Mouse (Mus musculus): ENCODE results near the gene Smarca4. TPM values are rescaled to one million over a fixed set of nuclear protein-coding genes. Genes with fewer than 3 reads are reported as not detected.
A peak's percentile ranks its signal among the peaks of the same experiment; 100 is the strongest.
"Not testable (repeated sequence)": the region's sequence is repeated elsewhere in the genome, so short reads cannot be mapped to it uniquely, and the experiment has no call there.

The Smarca4 gene
- total RNA-seq, 2 experiments from 2014 or later = 113 to 121 TPM

DNA sequence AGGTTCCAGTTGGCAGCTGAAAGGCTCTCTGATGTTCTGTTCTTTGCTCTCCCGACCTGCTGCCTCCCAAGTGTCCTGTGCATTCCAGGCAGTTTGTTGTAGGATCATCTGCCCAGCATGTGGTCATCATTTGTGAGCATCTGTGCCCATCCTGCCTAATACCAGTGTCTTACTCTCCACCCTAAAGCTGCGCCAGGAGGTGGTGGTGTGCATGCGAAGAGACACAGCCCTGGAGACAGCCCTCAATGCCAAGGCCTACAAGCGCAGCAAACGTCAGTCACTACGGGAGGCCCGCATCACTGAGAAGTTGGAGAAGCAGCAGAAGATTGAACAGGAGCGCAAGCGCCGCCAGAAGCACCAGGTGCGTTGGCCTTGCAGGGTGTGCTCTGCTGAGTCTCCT lies 23.1 kb downstream of the Smarca4 start:
- no peak for DNase-seq (ENCODE audit: low spot score in 2 of 2)
- intact Hi-C loops (cut with DNase I) = no loop called here

GRCm38 (mm10) chr9:21646366-21646765 lies 30.4 kb downstream of the Smarca4 start:
- no peak for DNase-seq (ENCODE audit: low spot score in 2 of 2)
- intact Hi-C loops (cut with DNase I) = no loop called here

DNA sequence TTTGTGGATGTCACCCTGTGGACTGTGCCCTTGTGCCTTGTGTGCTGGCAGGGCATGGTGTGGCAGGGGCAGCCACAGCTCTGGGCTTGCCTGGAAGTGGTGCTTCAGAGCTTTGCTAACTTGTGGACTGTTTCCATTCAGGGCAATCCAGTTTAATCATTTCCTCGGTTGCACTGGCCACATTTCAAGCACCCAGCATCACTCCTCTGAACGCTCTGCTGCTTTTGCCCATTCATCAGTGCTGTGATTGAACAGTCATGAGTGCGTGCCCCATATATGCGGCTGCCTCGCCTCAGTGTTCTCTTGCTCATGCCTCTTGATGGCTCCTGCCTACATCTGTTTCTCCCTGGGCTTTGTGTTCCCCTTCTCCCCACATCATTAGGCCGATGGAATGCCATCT lies 31.8 kb downstream of the Smarca4 start:
- intact Hi-C loops (cut with DNase I) = no loop called here
- no peak for DNase-seq (ENCODE audit: low spot score in 2 of 2)

DNA sequence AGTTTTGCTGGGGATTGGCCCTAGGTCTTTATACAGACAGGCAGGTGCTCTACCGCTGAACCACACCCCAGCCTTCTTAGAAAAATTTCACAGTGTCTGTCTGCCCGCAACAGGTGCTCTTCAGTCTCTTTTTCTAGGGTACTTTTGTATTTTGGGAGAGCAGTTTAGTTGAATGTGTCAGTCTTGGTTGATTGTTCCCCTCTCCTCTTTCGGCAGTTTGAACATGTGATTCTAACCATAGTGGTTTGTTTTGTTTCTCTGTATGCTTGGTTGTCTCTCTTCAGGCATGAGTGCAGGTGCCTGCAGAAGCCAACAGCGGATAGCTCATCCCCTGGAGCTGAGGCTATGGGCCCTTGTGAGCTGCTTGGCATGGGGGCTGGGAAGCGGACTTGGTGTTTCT lies 36.3 kb downstream of the Smarca4 start:
- intact Hi-C loops (cut with DNase I) = no loop called here
- DNase-seq (ENCODE audit: low spot score in 2 of 2) = no peak

DNA sequence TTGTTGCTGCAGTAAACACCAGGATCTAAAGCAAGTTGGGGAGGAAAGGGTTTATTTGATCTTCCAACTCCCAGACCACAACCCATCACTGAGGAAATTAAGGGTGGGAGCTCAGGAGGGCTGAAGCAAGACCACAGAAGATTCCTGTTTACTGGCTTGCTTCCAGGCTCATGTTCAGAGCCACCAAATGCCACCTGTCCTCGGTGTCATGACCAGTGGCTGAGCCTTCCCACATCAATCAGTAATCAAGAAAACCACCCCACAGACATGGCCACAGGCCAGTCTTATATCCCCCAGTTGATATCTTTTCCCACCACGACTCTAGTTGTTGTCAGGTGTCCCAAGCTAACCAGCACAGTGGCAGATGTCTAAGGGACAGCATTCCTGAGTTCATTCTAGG lies 37.3 kb downstream of the Smarca4 start:
- DNase-seq (ENCODE audit: low spot score in 2 of 2) = no peak
- intact Hi-C loops (cut with DNase I) = no loop called here

DNA sequence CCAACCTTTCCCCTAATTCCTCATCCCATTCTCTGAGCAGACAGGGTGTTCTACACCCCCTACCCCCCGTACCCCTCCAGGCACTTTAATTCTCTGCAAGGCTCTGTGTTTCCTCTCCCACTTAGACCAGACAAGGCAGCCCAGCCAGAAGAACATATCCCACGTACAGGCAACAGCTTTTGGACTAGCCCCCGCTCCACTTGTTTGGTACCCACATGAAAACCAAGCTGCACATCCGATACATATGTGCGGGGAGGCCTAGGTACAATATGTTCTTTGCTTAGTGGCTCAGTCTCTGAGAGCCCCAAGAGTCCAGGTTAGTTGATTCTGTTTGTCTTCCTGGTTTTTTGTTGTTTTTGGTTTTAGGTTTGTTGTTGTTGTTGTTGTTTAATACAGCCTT lies 46.1 kb downstream of the Smarca4 start:
- intact Hi-C loops (cut with DNase I) = no loop called here
- DNase-seq (ENCODE audit: low spot score in 2 of 2) = no peak

DNA sequence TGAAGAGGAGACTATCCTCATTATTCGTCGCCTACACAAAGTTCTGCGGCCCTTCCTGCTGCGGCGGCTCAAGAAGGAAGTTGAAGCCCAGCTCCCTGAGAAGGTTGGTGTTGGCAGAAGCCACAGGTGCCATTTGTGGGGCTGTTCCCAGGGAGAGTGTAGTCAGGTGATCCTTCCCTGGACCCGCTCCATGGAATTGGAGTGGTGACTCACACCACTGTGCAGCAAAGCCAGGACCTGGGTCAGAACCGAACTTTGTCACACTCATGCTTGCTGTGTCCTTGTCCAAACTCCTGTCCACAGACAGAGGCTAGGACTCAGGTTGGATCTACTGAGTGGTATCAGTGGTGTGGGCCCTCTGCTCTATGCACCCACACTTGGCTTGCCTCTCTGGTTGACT lies 53.0 kb downstream of the Smarca4 start:
- DNase-seq (ENCODE audit: low spot score in 2 of 2) = no peak
- intact Hi-C loops (cut with DNase I) = no loop called here

GRCm38 (mm10) chr9:21670354-21670753 lies 54.4 kb downstream of the Smarca4 start:
- DNase-seq (ENCODE audit: low spot score in 2 of 2) = no peak
- intact Hi-C loops (cut with DNase I) = no loop called here

DNA sequence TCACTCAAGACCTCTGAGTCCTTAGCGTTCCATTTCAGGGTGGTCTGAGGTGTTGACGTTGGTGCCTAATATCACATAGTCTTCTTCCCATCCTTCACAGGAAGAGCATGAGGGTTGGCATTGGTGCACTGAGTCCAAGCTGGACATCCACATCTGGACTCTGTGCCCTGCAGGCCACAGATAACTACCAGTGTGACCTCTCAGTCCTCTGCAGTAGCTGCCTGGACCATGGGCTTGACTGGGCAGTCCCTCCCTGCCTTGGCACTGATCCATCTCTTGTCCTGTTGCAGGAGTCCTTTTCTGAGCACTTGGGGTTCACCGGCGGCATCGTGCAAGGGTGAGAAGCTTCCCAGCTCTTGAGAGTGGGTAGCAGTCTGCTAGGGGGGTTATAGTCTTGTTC lies 55.8 kb downstream of the Smarca4 start:
- no peak for DNase-seq (ENCODE audit: low spot score in 2 of 2)
- intact Hi-C loops (cut with DNase I) = no loop called here

DNA sequence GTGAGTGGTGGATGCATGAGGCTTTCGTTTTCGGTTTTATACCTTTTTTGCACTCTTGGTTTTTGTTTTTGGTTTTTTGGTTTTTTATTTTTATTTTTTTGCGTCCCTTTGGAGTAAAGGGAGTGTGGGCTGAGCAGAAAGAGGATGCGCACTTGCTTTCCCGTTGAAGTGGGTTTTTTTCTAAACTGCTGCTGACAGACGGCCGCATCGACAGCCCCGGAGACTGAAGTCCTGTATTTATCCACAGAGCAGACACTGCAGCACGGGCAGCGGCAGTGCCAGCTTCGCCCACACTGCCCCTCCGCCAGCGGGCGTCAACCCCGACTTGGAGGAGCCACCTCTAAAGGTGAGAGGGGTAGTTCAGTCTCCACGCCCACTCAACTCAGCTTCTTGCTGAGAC lies 61.7 kb downstream of the Smarca4 start:
- peak; percentile 22 to 34 for DNase-seq (ENCODE audit: low spot score in 2 of 2)
- intact Hi-C loops (cut with DNase I) = no loop called here

GRCm38 (mm10) chr9:21680448-21680847 lies 64.5 kb downstream of the Smarca4 start:
- intact Hi-C loops (cut with DNase I) = loop anchor here (10.0 kb wide), 1 partner anchor 124 kb away; no protein-coding TSS in a partner anchor
- no peak for DNase-seq (ENCODE audit: low spot score in 2 of 2)

- intact Hi-C loops (cut with DNase I) = loop anchor here (10.0 kb wide), 1 partner anchor 122 kb away; no protein-coding TSS in a partner anchor
- no peak for DNase-seq (ENCODE audit: low spot score in 2 of 2)
Measured at GRCm38 (mm10) chr9:21682827-21683226, 66.9 kb downstream of the Smarca4 start.

DNA sequence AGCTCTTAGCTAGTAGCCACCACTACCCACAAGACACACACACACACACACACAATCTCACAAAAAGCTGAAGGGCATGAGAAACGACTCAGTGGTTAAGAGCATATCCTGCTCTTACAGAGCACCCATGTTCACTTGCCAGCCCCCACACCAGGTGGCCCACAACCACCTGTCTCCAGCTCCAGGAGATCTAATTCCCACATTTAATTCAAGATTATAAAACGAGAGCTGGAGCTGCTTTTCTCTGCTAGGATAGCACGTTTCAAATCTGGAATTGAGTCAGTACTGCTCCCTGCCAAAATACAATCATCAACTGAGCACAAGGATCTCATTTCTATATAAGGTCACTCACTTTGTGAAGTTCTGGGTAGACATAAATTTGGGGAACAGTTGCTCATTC lies 67.9 kb downstream of the Smarca4 start:
- intact Hi-C loops (cut with DNase I) = loop anchor here (10.0 kb wide), 1 partner anchor 121 kb away; no protein-coding TSS in a partner anchor
- DNase-seq (ENCODE audit: low spot score in 2 of 2) = peak in 1 of 2 experiments; percentile 33

- intact Hi-C loops (cut with DNase I) = loop anchor here (10.0 kb wide), 1 partner anchor 116 kb away; no protein-coding TSS in a partner anchor
- no peak for DNase-seq (ENCODE audit: low spot score in 2 of 2)
Measured at GRCm38 (mm10) chr9:21688554-21688953, 72.6 kb downstream of the Smarca4 start.

GRCm38 (mm10) chr9:21690031-21690430 lies 74.1 kb downstream of the Smarca4 start:
- DNase-seq (ENCODE audit: low spot score in 2 of 2) = no peak
- intact Hi-C loops (cut with DNase I) = loop anchor here (10.0 kb wide), 1 partner anchor 185 kb away; no protein-coding TSS in a partner anchor

GRCm38 (mm10) chr9:21691862-21692261 lies 75.9 kb downstream of the Smarca4 start:
- intact Hi-C loops (cut with DNase I) = loop anchor here (10.0 kb wide), 1 partner anchor 183 kb away; no protein-coding TSS in a partner anchor
- no peak for DNase-seq (ENCODE audit: low spot score in 2 of 2)

- DNase-seq (ENCODE audit: low spot score in 2 of 2) = no peak
- intact Hi-C loops (cut with DNase I) = loop anchor here (10.0 kb wide), 1 partner anchor 182 kb away; no protein-coding TSS in a partner anchor
Measured at GRCm38 (mm10) chr9:21692491-21692890, 76.5 kb downstream of the Smarca4 start.

DNA sequence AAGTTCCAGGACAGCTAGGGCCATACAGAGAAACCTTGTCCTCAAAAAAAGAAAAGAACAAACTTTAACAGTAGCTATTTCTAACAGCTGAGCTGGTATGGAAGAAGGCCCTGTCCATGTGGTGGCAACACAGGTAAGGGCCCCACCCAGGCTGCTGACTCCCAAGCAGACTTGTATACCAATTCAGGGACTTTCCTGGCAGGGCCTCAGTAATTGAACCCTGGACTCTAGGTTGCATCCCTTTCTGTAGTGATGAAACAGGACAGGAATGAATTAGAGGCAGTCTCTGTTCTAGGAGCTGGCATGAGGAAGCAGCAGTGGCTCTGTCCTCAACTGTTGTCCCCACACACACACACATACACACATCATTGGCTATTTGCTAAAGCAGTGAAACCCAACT lies 78.1 kb downstream of the Smarca4 start:
- intact Hi-C loops (cut with DNase I) = loop anchor here (10.0 kb wide), 1 partner anchor 181 kb away; no protein-coding TSS in a partner anchor
- no peak for DNase-seq (ENCODE audit: low spot score in 2 of 2)

DNA sequence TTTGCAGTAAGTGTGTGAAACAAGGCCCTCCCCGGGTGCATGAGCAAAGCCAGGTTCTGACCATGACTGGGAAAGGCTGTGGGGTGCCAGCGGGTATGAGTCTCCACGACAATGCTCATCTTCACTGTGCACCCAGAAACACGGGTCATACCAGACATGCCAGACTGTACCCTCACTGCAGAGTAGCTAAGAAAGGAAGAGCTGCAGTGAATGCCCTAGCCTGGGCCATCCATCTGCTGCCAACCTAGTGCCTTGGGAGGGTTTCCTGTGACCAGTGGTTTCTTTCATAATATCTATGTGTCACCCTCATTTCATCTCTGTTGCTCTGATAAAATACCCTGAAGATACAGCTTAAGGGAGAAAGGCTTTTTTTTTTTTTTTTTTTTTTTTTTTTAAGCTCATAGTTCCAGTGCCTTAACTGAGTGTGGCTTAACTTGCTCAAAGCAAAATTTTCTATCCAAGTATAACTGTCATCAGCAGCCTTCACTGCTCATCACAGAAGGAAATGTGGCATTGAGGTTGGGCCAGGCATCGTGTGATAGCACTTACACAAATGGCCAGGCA lies 79.3 kb downstream of the Smarca4 start:
- no peak for DNase-seq (ENCODE audit: low spot score in 2 of 2)
- intact Hi-C loops (cut with DNase I) = loop anchor here (10.0 kb wide), 1 partner anchor 179 kb away; no protein-coding TSS in a partner anchor

GRCm38 (mm10) chr9:21697121-21697520 lies 81.2 kb downstream of the Smarca4 start:
- no peak for DNase-seq (ENCODE audit: low spot score in 2 of 2)
- intact Hi-C loops (cut with DNase I) = loop anchor here (10.0 kb wide), 1 partner anchor 178 kb away; no protein-coding TSS in a partner anchor

DNA sequence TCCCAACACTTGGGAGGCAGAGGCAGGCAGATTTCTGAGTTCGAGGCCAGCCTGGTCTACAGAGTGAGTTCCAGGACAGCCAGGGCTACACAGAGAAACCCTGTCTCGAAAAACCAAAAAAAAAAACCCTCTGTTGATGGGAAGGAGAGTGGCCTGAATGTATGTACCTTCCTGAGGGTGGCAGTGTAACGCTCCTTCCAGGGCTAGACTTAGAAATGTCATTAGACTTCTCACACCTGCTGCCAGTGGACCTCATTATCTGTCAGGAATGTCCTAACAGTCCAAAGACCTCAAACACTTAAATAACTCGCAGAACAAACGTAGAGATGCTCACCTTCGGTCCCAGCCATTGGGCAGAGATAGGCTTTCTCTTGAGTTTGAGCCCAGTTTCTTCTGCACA lies 83.3 kb downstream of the Smarca4 start:
- DNase-seq (ENCODE audit: low spot score in 2 of 2) = not testable (repeated sequence)
- intact Hi-C loops (cut with DNase I) = loop anchor here (10.0 kb wide), 1 partner anchor 176 kb away; no protein-coding TSS in a partner anchor
